Mouse (Mus musculus): ENCODE data around the gene LTO1.
"Not testable (repeated sequence)": the region's sequence is repeated elsewhere in the genome, so short reads cannot be mapped to it uniquely, and the experiment has no call there.

Gene LTO1

GRCm38 (mm10) chr7:144914948-144915750, at the start of gene LTO1:
Gene LTO1 (plus strand): TSS chr7:144915100.
- DNase-seq: peak; percentile 97

DNA sequence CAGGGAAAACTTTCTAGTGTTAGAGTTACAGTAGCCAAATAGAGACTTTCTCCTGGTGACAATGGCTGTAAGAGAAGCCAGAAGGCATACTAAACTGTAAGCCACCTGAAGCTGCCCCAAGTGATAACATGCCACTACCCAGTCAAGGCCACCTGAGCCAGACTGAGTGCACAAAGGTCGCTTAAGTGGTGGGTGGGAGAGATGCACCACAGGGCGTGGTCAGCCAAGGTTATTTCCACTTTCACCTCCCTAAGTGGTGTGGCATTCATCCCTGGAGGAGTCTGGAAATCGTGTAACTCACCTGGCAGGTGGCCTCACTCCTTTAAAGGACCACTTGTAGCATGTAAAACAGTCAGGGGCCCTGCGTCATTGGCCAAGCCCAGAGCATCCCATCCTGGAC, 47.7 kb upstream of the LTO1 start:
- DNase-seq: no peak

- no peak for DNase-seq
Observed at GRCm38 (mm10) chr7:144867602-144868001, 47.3 kb upstream of the LTO1 start.

DNA sequence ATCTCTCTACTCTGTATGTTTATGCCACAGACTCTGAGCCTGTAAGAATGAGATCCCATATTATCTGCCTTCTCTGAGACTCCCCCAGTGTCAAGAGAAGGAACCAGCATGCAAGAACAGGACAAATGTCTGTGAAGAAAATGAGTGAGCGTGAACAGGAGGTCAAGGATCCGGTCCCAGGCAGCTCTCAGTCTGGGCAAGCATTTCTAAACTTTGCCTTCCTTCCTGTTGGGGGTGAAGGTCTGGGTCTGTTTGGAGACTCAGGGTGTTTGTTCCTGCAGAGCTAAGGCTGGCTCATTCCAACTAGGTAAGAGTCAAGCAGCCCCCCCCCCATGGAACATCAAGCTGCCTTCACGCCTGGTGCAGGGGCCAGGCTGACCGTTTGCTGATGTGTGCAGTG, 42.5 kb upstream of the LTO1 start:
- DNase-seq: no peak

DNA sequence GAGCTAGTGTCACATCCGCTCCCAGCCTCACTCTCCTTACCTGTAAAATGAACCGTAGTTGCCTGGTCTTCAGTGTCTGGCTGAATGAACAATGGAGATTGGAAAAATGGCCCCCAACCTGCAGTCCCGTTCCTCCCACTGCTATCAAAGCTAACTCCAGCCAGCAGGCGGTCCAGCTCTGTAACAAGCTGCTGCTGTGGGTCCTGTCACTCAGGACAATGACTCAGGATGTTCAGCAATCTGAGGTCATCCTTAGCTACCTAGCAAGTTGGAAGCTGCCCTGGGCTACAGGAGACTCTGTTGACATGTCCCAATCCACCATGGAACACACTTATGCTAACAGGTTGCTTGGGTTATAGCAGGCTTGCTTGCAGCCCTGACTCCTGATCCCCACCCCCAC, 41.7 kb upstream of the LTO1 start:
- DNase-seq: no peak

DNA sequence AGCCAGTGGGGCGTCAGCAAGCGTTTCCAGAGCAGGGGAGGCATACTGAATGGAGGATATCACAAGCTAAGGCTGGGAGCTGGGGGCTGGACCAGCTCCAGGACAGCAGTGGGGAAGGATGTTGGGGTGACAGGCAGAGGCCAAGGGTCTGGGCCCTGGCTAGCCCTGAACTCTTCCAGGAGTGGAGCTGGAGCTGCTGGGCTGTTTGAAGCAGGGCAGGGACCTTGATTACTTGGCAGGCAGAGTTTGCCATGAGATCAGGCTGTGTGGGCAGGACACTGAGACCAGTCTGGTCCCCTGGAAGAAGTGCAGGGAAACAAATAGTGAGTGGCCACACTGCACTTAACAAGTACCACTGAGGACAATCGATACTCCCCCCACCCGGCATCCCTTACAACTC, 40.7 kb upstream of the LTO1 start:
- no peak for DNase-seq

DNA sequence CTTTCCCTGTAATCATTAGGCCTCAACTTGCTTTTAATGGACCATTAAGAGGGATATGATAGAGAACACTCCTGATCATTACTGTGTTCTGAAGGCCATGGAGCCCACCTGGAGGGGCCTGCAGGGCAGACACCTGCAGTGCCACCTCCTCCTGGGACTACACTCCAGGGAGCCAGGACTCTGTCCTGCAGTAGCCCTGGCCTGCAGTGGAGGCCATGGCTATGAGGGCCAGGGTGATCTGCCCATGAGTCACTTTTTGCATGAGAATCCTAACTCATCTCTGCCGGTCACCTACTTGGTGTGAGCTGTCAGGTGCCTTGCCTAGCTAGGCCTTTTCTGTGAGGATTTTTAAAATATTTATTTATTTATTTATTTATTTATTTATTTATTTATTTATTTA, 36.5 kb upstream of the LTO1 start:
- no peak for DNase-seq

DNA sequence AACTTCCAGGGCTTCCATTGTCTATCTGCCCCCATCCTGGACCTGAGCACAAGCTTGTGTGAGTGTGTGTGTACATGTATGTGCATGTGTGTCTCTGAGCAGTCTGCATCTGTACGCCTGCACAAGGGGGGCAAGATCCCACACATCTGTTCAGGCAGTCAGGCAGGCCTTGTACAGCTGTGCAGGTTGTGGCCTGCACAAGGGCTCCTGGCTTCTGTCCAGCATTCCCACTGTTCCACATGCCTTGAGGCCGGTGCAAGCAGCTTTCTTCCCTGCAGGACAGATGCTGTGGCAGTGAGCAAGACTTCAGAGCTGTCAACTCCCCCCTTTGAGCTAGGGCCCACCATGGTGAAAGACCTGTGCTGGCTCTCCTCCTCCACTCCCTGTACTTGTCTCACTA, 31.8 kb upstream of the LTO1 start:
- DNase-seq: no peak

DNA sequence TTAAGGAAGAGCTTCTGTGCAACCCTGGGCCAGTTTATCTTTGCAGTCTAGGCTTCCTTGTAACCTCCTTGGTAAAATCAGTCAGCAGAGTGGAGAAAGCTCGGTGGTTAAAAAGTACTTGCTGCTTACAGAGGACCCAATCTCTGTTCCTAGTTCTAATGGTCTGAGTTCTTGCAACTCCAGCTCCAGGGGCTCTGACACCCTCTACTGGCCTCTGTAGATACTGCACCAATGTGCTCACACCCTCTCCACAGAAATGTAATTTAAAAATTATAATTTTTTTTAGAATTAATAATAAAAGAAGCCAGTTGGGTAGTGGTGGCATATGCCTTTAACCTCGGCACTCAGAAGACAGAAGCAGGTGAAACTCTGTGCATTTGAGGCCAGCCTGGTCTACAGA, 27.2 kb upstream of the LTO1 start:
- DNase-seq: no peak

- DNase-seq: no peak
Observed at GRCm38 (mm10) chr7:144888564-144889299, 26.2 kb upstream of the LTO1 start.

DNA sequence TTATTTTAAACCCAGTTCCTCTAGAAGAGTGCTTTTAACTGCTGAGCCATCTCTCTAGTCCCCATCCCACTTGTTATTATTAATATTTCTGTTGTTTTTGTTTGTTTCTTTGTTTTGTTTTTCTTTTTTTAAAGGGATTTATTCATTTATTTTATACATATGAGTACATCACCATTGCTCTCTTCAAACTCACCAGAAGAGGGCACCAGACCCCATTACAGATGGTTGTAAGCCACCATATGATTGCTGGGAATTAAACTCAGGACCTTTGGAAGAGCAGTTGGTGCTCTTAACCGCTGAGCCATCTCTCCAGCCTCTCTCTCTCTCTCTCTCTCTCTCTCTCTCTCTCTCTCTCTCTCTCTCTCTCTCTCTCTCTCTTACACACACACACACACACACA, 24.2 kb upstream of the LTO1 start:
- not testable (repeated sequence) for DNase-seq

DNA sequence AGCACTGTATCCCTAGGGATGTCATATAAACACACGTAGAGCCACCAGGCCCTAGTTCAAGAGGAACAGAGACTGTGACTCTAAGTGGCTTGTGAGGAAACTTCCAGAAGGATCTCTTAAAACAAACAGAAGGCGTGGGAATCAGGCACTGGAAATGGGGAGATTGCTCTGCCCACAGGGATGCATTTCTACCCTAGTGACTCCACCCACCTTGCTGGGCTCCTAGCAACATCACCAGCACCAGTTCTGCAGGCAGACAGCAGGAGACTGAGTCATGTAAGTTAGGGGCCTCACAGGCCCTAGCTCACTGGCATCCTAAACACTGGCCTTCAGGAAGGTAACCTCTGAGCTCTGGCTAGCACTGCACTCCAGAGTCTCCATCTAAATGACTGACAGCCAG, 23.0 kb upstream of the LTO1 start:
- no peak for DNase-seq

DNA sequence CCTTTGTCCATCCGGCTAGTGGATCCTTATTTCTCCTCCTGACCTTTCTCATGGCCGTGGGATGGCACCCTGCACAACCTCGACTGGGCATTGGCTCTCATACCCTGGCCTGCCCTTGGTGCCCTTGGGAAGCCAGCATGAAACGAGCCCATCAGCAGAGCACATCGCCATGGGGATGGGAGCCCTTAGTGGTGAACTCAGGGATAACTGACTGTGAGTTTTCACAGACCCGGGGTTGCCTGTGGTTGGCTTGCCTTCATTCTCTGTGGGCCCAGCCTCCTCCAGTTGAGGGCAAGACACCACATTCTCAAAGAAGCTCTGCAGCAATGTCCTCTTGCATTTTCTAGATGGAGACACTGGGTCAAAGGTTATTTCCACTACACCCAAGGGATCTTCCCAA, 22.6 kb upstream of the LTO1 start:
- peak; percentile 39 for DNase-seq

- peak; percentile 79 for DNase-seq
Observed at GRCm38 (mm10) chr7:144894191-144894590, 20.7 kb upstream of the LTO1 start.

DNA sequence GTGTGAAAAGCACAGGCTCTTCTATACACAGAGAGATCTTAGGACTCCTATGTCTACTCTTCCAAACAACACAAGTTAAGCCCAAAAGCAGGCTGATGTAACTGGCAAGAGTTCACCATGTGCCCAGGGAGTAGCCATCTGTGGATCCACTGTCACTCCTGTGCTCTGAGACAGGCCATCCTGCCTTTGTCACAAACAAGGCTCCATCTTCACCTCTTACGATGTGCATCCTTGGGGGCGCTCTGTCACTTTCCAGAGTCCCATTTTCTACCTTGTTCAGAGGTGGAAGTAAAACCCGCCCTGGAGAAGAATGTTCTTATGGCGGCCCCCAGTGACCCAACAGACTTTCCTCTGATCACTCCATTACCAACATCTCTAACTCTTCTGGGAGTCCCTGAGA, 20.2 kb upstream of the LTO1 start:
- no peak for DNase-seq

DNA sequence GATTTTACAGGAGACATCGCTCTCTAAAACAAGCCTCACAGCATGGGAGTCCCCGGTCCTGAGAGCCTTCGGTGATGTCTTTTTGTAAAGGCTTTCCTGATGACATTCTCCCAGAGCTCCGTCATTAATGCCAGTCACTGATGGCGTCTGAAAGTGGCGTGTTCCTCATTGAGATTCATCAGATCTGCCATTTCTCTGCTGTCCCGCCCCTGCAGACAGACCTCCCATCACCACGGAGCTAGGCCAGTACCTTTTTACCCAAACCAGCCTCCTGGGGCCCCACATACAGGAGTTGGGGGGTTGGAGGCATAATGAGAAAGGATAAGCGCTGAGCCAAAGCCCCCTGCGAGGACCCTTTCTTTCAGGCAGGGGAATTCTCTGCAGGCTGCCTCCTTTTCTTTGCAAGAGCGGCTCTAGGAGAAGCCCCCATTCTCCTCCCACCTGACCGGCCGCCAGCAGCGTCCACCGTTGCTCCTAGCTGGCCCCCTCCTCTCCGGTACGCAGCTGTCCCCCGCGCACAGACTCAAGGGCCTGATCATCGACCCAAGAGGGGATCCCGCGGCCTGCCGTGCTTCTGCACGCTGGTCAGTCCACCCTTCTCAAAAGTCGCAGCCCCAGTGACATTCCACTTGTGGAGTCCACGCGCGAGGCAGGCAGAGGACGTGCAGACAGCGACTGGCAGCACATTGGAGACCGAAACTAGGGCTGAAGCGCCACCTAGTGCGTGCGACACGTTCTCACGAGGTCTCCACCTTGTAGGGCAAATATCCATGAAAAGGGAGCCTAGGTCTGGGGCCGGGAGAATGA, 19.4 kb upstream of the LTO1 start:
- peak; percentile 91 for DNase-seq

GRCm38 (mm10) chr7:144896294-144897218, 18.3 kb upstream of the LTO1 start, which contains the start of gene Fgf15:
Gene Fgf15 (plus strand): TSS chr7:144896531.
- peak; percentile 85 for DNase-seq

DNA sequence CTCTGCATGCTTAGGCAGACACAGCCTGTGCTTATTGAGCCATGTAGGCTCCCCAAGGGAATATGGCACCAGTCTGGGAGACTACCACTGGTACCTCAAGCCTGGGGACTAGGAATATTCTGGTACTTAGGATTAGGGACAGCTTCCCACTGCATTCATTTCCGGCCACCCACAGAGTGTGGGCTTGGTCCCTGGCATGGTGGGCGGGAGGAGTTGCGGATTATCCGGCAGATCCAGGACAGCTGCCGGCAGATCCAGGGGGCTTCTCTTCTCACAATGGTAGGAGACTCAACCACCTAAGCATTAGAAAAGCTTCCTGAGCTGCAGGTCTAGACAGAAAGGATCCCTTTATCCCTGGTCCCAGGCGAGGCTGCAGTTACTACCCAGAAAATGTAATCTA, 16.4 kb upstream of the LTO1 start:
- DNase-seq: peak; percentile 74

DNA sequence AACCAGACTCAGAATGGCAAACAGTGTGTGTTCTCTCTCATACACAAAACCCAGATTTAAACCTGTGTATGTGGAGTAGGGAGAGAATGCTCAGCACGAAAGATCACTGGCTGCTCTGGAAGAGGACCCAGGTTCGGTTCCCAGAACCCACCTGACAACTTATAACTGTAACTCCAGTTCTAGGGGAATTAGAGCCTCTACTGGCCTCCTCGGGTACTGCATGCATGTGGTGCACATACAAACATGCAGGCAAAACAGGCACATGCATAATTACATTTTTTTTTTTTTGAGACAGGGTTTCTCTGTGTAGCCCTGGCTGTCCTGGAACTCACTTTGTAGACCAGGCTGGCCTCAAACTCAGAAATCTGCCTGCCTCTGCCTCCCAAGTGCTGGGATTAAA, 9.4 kb upstream of the LTO1 start:
- DNase-seq: peak; percentile 41

DNA sequence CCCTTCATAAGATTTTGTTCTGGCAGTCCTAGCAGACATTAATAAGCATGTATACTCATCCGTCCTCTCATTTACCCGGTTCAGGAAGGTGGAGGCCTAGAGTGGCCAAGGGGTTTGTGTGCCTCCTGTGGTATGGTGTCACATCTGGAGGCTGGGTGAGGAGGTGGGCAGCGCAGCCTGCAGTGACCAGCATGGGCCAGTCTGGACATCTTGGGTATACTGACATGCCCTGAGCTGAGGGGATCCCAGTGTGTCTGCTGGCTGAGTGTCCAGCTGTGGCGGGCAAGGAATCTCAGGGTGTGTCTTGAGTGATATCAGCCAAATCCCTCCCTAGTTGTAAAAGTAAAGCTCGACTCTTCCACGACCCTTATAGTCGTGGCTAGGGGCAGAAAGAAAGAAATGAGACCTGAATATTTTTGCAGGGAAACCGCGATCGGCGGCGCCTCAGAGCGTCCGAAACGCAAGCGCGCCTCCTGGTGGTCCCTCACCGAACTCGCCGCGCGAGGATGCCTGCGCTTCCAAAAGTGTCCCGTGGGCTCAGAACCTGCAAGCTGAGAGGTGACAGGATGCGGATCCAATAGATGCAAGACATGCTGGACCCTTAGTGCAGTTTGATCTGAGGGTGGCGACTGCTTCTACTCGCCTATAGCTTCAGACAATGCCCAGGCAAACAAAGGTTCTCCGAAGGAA, 8.0 kb upstream of the LTO1 start:
- peak; percentile 78 for DNase-seq

DNA sequence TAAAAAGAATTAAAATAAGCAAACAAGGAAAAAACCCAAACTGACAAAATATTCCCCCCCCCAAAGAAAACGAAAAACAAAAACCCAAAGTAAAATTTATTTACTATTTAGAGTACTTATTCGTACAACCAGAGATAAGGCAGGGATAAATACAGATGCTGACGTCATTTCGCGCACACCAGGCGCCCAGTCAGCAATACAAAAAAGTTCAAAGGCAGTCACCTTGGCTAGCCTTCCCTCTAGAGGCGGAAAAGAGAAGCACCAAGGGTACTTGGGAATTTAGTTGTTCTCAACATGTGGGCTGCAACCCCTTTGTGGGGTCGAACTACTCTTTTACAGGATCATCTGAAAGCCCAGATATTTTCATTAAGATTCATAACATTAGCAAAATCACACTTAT, 7.1 kb upstream of the LTO1 start:
- DNase-seq: no peak

GRCm38 (mm10) chr7:144908705-144909104, 6.2 kb upstream of the LTO1 start:
- DNase-seq: peak; percentile 44
